Mouse (Mus musculus): ENCODE results near the gene Fam214a.

DNA sequence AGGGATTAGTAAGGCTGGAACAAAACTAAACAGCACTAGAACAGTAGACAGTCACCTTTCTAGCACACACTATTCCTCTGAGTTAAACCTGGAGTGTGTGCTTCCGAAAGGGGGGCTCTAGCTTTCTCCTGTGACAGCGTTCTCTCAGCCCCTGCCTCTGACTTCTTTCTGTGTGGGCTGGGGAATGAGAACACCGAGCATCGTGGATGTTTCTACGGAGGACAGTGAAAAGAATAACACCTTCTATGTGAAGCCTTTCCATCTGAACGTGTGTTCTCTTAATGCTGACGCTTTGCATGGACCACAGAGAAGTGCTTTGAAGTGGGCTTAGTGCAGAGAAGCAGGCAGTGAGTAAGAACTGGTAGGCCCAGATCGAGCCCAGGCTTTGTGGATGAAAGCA lies 29.5 kb downstream of the Fam214a start:
- TF ChIP-seq CTCF (IDR thresholded peaks at IDR 0.05; ENCODE audit: low read depth), result no peak
- TF ChIP-seq EP300 (IDR thresholded peaks at IDR 0.05; ENCODE audit: low read depth), result no peak
